Mouse (Mus musculus): Measurements from ENCODE around the gene Thap7. TPM values are rescaled to one million over a fixed set of nuclear protein-coding genes. Genes with fewer than 3 reads are reported as not detected.

Thap7 gene
- polyA plus RNA-seq (2012; rRNA removed), result 67.3 and 67.7 TPM in 2 replicates

GRCm38 (mm10) chr16:17530640-17531288 lies at the start of gene Thap7:
Thap7 (minus strand) TSS chr16:17531136.

DNA sequence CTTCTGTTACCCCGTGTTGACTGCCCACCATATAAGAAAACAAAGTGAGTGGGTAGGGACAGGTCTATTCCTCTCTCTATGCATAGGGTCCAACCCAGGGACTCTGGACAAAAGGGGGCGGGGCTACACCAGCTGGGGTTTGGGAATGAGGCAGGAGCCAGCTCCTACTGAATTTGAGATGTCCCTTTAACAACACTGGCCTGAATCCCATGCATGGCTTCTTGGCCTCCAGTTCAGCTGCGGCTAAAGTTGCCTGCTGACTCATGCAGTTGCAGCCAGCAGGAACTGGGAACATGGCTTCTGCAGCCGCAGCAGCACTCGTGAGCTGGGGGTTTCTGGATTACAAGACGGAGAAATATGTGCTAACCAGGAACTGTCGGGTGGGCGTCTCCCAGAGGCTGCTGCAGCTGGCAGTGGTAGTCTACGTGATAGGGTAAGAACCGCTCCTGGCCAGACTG lies 30.8 kb upstream of the Thap7 start, which contains the start of gene P2rx6:
Gene P2rx6 (plus strand): TSS at position 135 of the 458 bp plus-strand sequence.

GRCm38 (mm10) chr16:17561128-17561750 lies 30.3 kb upstream of the Thap7 start, which contains the start of gene Lrrc74b:
Lrrc74b (minus strand) TSS chr16:17561247.

GRCm38 (mm10) chr16:17508546-17509239 lies 22.2 kb downstream of the Thap7 start, which contains the start of gene Lztr1:
Lztr1 (plus strand) TSS chr16:17508688.

GRCm38 (mm10) chr16:17489469-17490111 lies 41.3 kb downstream of the Thap7 start, which contains the start of gene Aifm3:
Aifm3 (plus strand) TSS chr16:17489611.

Other genes with a start within 250 kb of the Thap7 start
- 2.3 and 3.2 TPM in 2 replicates for gene Serpind1, start 199.8 kb downstream of the Thap7 start, polyA plus RNA-seq (2012; rRNA removed)
- 13.4 and 15.1 TPM in 2 replicates for gene Snap29, start 125.2 kb downstream of the Thap7 start, polyA plus RNA-seq (2012; rRNA removed)
- 147 and 148 TPM in 2 replicates for gene Pi4ka, start 124.8 kb downstream of the Thap7 start, polyA plus RNA-seq (2012; rRNA removed)
- 29.0 and 30.0 TPM in 2 replicates for gene Crkl, start 79.1 kb downstream of the Thap7 start, polyA plus RNA-seq (2012; rRNA removed)
- gene Aifm3, start 41.5 kb downstream of the Thap7 start, polyA plus RNA-seq (2012; rRNA removed), result 20.4 and 27.5 TPM in 2 replicates
- gene Lztr1, start 22.4 kb downstream of the Thap7 start, polyA plus RNA-seq (2012; rRNA removed), result 309 and 326 TPM in 2 replicates
- gene Lrrc74b, start 30.1 kb upstream of the Thap7 start, polyA plus RNA-seq (2012; rRNA removed), result 0.82 and 1.6 TPM in 2 replicates
- gene P2rx6, start 30.7 kb upstream of the Thap7 start, polyA plus RNA-seq (2012; rRNA removed), result 1.5 and 2.2 TPM in 2 replicates
- gene Slc7a4, start 52.1 kb upstream of the Thap7 start, polyA plus RNA-seq (2012; rRNA removed), result 51.3 and 52.5 TPM in 2 replicates
- 86.7 TPM in 2 replicates for gene Smpd4, start 88.2 kb upstream of the Thap7 start, polyA plus RNA-seq (2012; rRNA removed)
- 14.4 and 16.5 TPM in 2 replicates for gene Ccdc74a, start 115.3 kb upstream of the Thap7 start, polyA plus RNA-seq (2012; rRNA removed)
- 47.0 and 59.7 TPM in 2 replicates for gene Med15, start 201.8 kb upstream of the Thap7 start, polyA plus RNA-seq (2012; rRNA removed)
- gene Klhl22, start 228.5 kb upstream of the Thap7 start, polyA plus RNA-seq (2012; rRNA removed), result 114 and 117 TPM in 2 replicates